Mouse (Mus musculus) Patski (cell line): ENCODE measurements around the gene P2ry2. TPM values are rescaled to one million over a fixed set of nuclear protein-coding genes. Genes with fewer than 3 reads are reported as not detected.

ENCODE experiments used
- ATAC-seq: fragments of 100-300 bp; one replicate; pipeline ENCODE4 v1.8.0; 2021
- CTCF ChIA-PET: fragments of 350-600 bp; sonication (Branson Sonifier 250); formaldehyde crosslinking; loops from one replicate; lab custom pipeline; 2022; ENCODE audit warnings: inconsistent platforms; lab: Charles Lee
- POLR2A ChIA-PET: fragments of 350-600 bp; sonication (Branson Sonifier 250); formaldehyde crosslinking; loops from one replicate; lab custom pipeline; 2022; ENCODE audit warnings: antibody characterized with exemption, inconsistent platforms; lab: Charles Lee
- DNase-seq: peaks from one replicate; pipeline ENCODE4 v3.0.0-alpha.2; 2011; ENCODE audit warnings: low read depth, low spot score
- H3K27me3 ChIP-seq: fragments of 371-371 bp; one replicate; pipeline ENCODE4 v1.5.1; 2021
- CTCF ChIP-seq: fragments of 100-300 bp; IDR thresholded peaks from one replicate; pipeline ENCODE4 v1.5.1; 2021
- in situ Hi-C: fragments of 300-500 bp; cut with MboI; formaldehyde crosslinking; loops from 3 replicates; pipeline ENCODE4 v1.11.1; 2018; ENCODE audit warnings: low pct_unique_long_range_greater_than_20kb, mixed read lengths
- polyA plus RNA-seq: library from polyadenylated mRNA; unstranded; gene quantifications from one replicate; pipeline ENCODE4 v1.2.3, GENCODE M21; 2021

P2ry2 gene
- 6.6 TPM for polyA plus RNA-seq

GRCm38 (mm10) chr7:101012541-101012940 is at the start of gene P2ry2:
Gene P2ry2 (minus strand): TSS chr7:101012866.
- in situ Hi-C loops = no loop called here
- TF ChIP-seq CTCF = no peak
- DNase-seq (no peak), ATAC-seq (no peak)
- H3K27me3 ChIP-seq = no peaks in the 10 kb centered on the region
- CTCF ChIA-PET = no interaction called here
- POLR2A ChIA-PET = interaction anchor here (0.7 to 1.0 kb wide), 2 partner anchors 17 to 24 kb away, joined by 3 read pairs; no protein-coding TSS in a partner anchor

GRCm38 (mm10) chr7:101062246-101062645 is 49.6 kb upstream of the P2ry2 start:
- ChIA-PET CTCF (interaction anchor here (0.9 to 1.9 kb wide), 5 partner anchors 14 to 226 kb away, joined by 3 to 6 read pairs (median 4); no protein-coding TSS in a partner anchor), POLR2A (interaction anchor here (1.5 kb wide), 1 partner anchor 226 kb away, joined by 6 read pairs; no protein-coding TSS in a partner anchor)
- no peak for ATAC-seq
- in situ Hi-C loops = loop anchor here (25.0 kb wide), 1 partner anchor 450 kb away; no protein-coding TSS in a partner anchor
- DNase-seq = no peak
- TF ChIP-seq CTCF = no peak
- no peaks in the 10 kb centered on the region for H3K27me3 ChIP-seq

GRCm38 (mm10) chr7:101061381-101061780 is 48.7 kb upstream of the P2ry2 start:
- ChIA-PET CTCF (interaction anchor here (0.6 to 2.0 kb wide), 27 partner anchors 10 to 352 kb away, joined by 3 to 17 read pairs (median 4); no protein-coding TSS in a partner anchor), POLR2A (interaction anchor here (1.3 to 1.5 kb wide), 2 partner anchors 227 to 241 kb away, joined by 3 to 6 read pairs; partner anchors contain the start of gene Atg16l2)
- peak; percentile 53 for ATAC-seq
- TF ChIP-seq CTCF = peak; percentile 94
- in situ Hi-C loops = loop anchor here (25.0 kb wide), 1 partner anchor 451 kb away; no protein-coding TSS in a partner anchor
- no peaks in the 10 kb centered on the region for H3K27me3 ChIP-seq
- DNase-seq = peak; percentile 39

- H3K27me3 ChIP-seq = no peaks in the 10 kb centered on the region
- no peak for TF ChIP-seq CTCF
- in situ Hi-C loops = loop anchor here (25.0 kb wide), 1 partner anchor 452 kb away; no protein-coding TSS in a partner anchor
- DNase-seq (no peak), ATAC-seq (no peak)
- ChIA-PET POLR2A (interaction anchor here (0.6 to 1.5 kb wide), 3 partner anchors 228 to 462 kb away, joined by 3 to 8 read pairs (median 6); partner anchors contain the start of gene Atg16l2), CTCF (interaction anchor here (1.0 to 2.0 kb wide), 16 partner anchors 9 to 352 kb away, joined by 3 to 17 read pairs (median 5); no protein-coding TSS in a partner anchor)
Observed at GRCm38 (mm10) chr7:101060476-101060875, 47.8 kb upstream of the P2ry2 start.

GRCm38 (mm10) chr7:101059188-101059587 is 46.5 kb upstream of the P2ry2 start:
- ChIA-PET POLR2A (no interaction called here), CTCF (interaction anchor here (1.4 kb wide), 1 partner anchor 186 kb away, joined by 3 read pairs; no protein-coding TSS in a partner anchor)
- DNase-seq (no peak), ATAC-seq (no peak)
- TF ChIP-seq CTCF = no peak
- in situ Hi-C loops = loop anchor here (5.0 to 25.0 kb wide), 2 partner anchors 318 to 453 kb away; no protein-coding TSS in a partner anchor
- H3K27me3 ChIP-seq = no peaks in the 10 kb centered on the region

- ChIA-PET CTCF (no interaction called here), POLR2A (no interaction called here)
- in situ Hi-C loops = loop anchor here (5.0 to 25.0 kb wide), 2 partner anchors 320 to 455 kb away; no protein-coding TSS in a partner anchor
- ATAC-seq (no peak), DNase-seq (peak; percentile 39)
- TF ChIP-seq CTCF = no peak
- no peaks in the 10 kb centered on the region for H3K27me3 ChIP-seq
Observed at GRCm38 (mm10) chr7:101057309-101057708, 44.6 kb upstream of the P2ry2 start.

DNA sequence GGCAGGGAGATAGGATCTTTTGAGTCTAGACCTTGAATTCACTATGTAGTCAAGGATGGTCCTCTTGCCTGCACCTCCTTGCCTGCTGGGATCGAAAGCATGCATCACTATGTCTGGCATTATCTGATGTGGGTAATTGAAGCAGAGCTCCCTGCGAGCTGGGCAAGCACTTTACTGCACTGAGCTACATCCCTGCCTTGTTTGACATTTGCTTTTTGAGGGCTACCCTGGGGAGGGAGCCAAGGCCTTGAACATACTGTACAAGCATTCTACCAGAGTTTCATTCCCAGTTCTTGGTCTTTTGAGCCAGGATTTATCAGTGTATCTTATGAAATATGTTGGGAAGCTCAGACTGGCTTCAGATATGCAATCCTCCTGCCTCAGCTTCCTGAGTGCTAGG is 40.5 kb upstream of the P2ry2 start:
- ChIA-PET CTCF (interaction anchor here (2.9 to 9.3 kb wide), 2 partner anchors 63 to 109 kb away, joined by 9 to 118 read pairs; no protein-coding TSS in a partner anchor), POLR2A (no interaction called here)
- in situ Hi-C loops = loop anchor here (25.0 kb wide), 1 partner anchor 459 kb away; no protein-coding TSS in a partner anchor

DNA sequence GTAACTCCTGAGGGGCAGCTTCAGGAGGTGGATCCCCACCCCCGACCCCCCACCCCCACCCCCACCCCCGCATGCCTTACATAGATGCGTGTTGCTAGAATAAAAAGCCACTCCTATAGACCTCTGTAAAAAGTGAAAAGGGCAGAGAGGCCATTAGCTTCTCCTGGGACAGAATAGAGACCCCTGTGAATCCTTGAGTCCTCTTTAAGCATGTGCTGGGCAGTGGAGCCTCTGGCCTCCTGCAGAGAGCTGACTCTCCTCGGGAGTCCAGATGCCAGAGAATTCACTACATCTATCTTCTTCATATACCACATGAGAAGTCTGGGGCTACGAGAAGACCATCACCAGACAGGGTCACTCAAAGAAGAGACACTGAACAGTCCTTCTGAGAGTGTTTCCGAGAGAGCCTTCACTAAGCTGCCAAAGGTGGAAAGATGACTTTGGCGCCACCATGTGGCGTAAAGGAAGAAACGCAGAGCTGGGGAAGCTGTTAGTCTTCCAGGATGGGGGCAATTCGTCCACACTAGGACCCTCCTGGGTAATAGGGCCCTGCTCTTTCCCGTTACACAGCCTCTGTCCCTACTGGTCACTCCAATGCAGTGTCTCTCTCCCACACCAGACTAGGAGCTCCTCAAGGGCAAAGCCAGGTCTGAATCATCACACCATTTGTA is 39.0 kb upstream of the P2ry2 start:
- POLR2A ChIA-PET = interaction anchor here (0.8 to 2.1 kb wide), 3 partner anchors 63 to 108 kb away, joined by 3 to 7 read pairs (median 5); no protein-coding TSS in a partner anchor
- in situ Hi-C loops = loop anchor here (25.0 kb wide), 1 partner anchor 461 kb away; no protein-coding TSS in a partner anchor
- CTCF ChIA-PET = interaction anchor here (0.8 to 9.3 kb wide), 22 partner anchors 9 to 259 kb away, joined by 3 to 118 read pairs (median 4); no protein-coding TSS in a partner anchor
- DNase-seq (peak; percentile 33), ATAC-seq (peak; percentile 39)
- H3K27me3 ChIP-seq = no peaks in the 10 kb centered on the region
- peak; percentile 84 for TF ChIP-seq CTCF

More for the DNA sequence above, 40.5 kb upstream of the P2ry2 start:
- no peak for ATAC-seq
- H3K27me3 ChIP-seq = no peaks in the 10 kb centered on the region
- no peak for DNase-seq
- TF ChIP-seq CTCF = no peak

GRCm38 (mm10) chr7:101050724-101051550 is 38.3 kb upstream of the P2ry2 start:
- POLR2A ChIA-PET = interaction anchor here (0.8 to 2.1 kb wide), 3 partner anchors 63 to 108 kb away, joined by 3 to 7 read pairs (median 5); no protein-coding TSS in a partner anchor
- CTCF ChIA-PET = interaction anchor here (0.9 to 9.3 kb wide), 18 partner anchors 8 to 224 kb away, joined by 3 to 118 read pairs (median 5); no protein-coding TSS in a partner anchor
- no peak for ATAC-seq
- DNase-seq = no peak
- no peak for TF ChIP-seq CTCF
- no peaks in the 10 kb centered on the region for H3K27me3 ChIP-seq
- in situ Hi-C loops = loop anchor here (25.0 kb wide), 1 partner anchor 461 kb away; no protein-coding TSS in a partner anchor
